Mouse (Mus musculus): ENCODE measurements around the gene Ulk3. TPM values are rescaled to one million over a fixed set of nuclear protein-coding genes. Genes with fewer than 3 reads are reported as not detected.

Gene Ulk3
- polyA plus RNA-seq, 1 experiment from 2014 or later: 17.4 TPM

DNA sequence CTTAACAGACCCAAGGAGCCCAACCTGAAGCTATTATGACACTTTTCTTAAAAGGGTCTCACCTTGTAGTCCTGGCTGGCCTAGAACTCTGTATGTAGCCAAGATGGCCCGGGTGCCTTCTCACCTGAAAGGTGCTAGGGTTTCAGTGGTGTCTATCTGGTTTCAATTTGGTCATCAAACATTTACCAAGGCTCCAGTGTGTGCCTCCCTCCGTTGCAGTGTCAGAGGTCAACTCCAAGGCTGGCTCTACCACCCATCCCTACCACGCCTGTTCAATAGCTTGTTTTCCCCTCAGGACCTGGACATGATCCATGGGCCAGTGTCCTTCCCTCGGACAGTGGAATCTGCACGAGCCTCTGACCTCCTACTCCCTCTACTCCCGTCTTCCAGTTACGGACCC lies 35.0 kb downstream of the Ulk3 start:
- Histone ChIP-seq H3K4me3 (replicated peaks) (no peak overlapping the region), H3K9ac (no peak overlapping the region), H3K4me2 (no peak overlapping the region), H3K4me1 (no peaks in the 10 kb centered on the region; the same call in 1 of the 2 replicates), H3K9me3 (no peaks in the 10 kb centered on the region), H3K27ac (no peak overlapping the region), H3K27me3 (replicated peaks) (no peaks in the 10 kb centered on the region), H3K36me3 (peaks cover 45% of the 10 kb centered on the region)
- no peak for ATAC-seq (ENCODE audit: insufficient read depth, low FRiP score, low read depth)
- 76% methylated on average over 7 of the region's 7 CpGs for WGBS

DNA sequence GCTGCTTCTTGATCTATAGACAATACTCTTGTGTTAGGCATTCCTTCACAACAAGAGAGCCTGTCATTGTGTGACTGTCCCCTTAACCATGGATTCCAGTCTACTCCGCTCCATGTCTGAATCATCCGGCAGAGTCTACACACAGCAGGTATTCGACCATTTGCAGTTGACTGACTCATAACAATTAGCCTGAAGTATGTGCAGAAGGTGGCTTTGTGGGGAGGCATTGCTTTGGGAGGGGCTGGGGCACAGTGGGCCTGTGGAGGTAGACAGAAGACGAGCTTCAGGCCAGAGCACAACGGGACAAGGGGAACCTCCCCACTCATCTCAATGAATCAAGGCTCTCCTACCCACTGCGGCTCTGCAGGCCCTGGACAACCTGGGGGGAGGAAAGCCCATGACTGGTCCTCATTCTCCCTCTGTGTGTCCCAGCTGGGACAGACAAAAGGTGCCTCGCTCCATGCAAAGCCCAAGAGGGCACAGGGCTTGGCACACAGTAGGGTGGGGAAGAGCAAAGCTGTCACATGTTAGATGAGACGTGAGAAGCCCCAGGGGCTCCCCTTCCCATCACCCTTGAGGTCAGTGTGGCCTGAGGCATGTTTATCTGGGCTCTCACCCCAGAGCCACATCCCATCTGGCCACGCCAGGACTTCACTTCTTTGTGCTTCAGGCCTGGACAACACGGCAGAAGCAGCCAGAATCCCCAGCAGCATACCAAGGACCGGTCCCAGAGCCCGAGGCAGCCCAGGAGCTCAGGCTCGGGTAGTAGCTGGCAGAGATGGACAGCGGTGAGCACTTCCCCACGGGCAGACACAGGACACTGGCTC lies 36.6 kb downstream of the Ulk3 start:
- Histone ChIP-seq H3K27me3 (replicated peaks) (no peaks in the 10 kb centered on the region), H3K4me3 (replicated peaks) (no peak overlapping the region), H3K36me3 (peaks cover 57% of the 10 kb centered on the region), H3K4me2 (no peak overlapping the region), H3K4me1 (no peaks in the 10 kb centered on the region; the same call in 1 of the 2 replicates), H3K9ac (no peak overlapping the region), H3K27ac (no peak overlapping the region), H3K9me3 (no peaks in the 10 kb centered on the region)
- WGBS: 87% methylated on average over 15 of the region's 15 CpGs
- ATAC-seq (ENCODE audit: insufficient read depth, low FRiP score, low read depth): no peak

DNA sequence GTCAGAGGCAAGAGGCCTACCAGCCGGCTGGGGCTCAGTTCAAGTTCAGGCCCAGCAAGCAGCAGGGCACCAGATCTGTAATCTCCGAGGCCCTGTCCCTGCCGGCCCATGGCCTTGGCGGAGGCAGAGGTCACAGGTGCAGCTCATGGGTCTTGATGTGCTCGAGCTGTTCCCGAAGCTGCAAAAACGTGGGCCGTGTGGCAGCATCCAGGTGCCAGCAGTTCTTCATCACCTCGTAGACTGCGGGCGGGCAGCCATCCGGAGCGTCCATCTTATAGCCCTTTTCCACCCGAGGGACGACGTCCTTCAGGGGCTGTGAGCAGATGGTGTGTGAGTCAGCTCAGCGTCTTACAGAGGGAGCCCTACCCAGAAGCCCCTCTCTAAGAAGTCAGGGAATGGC lies 37.9 kb downstream of the Ulk3 start:
- Histone ChIP-seq H3K36me3 (peaks cover 66% of the 10 kb centered on the region), H3K27ac (no peak overlapping the region), H3K9ac (no peak overlapping the region), H3K4me3 (replicated peaks) (no peak overlapping the region), H3K9me3 (no peaks in the 10 kb centered on the region), H3K4me2 (no peak overlapping the region), H3K27me3 (replicated peaks) (no peaks in the 10 kb centered on the region), H3K4me1 (peaks cover 4% of the 10 kb centered on the region; the same call in 1 of the 2 replicates)
- no peak for ATAC-seq (ENCODE audit: insufficient read depth, low FRiP score, low read depth)
- WGBS: 92% methylated on average over 17 of the region's 17 CpGs

DNA sequence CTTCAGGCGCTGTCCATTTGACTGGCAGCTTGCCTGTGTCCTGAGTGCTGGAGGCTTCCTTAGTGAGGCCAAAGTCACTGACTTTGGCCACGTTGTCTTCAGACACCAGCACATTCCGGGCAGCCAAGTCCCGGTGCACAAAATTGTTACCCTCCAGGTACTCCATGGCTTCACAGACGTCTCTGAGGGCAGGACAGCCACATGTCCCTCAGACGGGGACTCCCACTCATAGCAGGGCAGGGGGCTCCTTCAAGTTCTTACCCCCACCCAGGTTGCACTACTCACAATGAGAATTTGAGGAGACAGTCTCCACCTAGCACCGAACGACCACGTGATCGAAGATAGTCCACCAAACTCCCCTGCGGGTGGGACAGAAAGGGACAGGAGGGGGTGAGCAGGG lies 38.6 kb downstream of the Ulk3 start:
- Histone ChIP-seq H3K9me3 (no peaks in the 10 kb centered on the region), H3K4me1 (peaks cover 5% of the 10 kb centered on the region; the same call in 1 of the 2 replicates), H3K27ac (no peak overlapping the region), H3K4me2 (no peak overlapping the region), H3K4me3 (replicated peaks) (no peak overlapping the region), H3K27me3 (replicated peaks) (no peaks in the 10 kb centered on the region), H3K36me3 (peaks cover 66% of the 10 kb centered on the region), H3K9ac (no peak overlapping the region)
- 90% methylated on average over 11 of the region's 11 CpGs for WGBS
- no peak for ATAC-seq (ENCODE audit: insufficient read depth, low FRiP score, low read depth)

DNA sequence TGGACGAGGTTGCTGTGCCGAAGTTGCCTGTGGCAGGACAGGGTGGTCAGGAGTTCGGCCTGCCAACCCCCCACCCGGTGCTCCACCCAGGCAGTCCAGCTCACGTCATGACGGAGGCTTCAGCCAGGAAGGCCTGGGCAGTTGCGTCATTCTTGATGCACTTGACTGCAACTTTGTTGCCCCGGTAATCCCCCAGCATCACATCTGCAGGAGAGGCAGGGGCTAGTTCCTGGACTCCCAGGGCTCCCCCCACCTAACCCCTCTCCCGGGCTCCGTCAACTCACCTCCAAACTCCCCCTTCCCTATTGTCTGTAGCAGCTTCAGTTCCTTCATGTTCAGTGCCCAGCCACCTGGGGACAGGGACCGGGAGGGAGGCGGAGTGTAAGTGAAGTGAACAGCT lies 39.5 kb downstream of the Ulk3 start:
- H3K4me3 ChIP-seq (replicated peaks): no peak overlapping the region
- H3K4me2 ChIP-seq: no peak overlapping the region
- H3K36me3 ChIP-seq: peaks cover 68% of the 10 kb centered on the region
- WGBS: 89% methylated on average over 12 of the region's 12 CpGs
- H3K27ac ChIP-seq: no peak overlapping the region
- H3K9me3 ChIP-seq: no peaks in the 10 kb centered on the region
- no peak for ATAC-seq (ENCODE audit: insufficient read depth, low FRiP score, low read depth)
- H3K4me1 ChIP-seq: peaks cover 10% of the 10 kb centered on the region; the same call in 1 of the 2 replicates
- H3K9ac ChIP-seq: no peak overlapping the region
- no peaks in the 10 kb centered on the region for H3K27me3 ChIP-seq (replicated peaks)

DNA sequence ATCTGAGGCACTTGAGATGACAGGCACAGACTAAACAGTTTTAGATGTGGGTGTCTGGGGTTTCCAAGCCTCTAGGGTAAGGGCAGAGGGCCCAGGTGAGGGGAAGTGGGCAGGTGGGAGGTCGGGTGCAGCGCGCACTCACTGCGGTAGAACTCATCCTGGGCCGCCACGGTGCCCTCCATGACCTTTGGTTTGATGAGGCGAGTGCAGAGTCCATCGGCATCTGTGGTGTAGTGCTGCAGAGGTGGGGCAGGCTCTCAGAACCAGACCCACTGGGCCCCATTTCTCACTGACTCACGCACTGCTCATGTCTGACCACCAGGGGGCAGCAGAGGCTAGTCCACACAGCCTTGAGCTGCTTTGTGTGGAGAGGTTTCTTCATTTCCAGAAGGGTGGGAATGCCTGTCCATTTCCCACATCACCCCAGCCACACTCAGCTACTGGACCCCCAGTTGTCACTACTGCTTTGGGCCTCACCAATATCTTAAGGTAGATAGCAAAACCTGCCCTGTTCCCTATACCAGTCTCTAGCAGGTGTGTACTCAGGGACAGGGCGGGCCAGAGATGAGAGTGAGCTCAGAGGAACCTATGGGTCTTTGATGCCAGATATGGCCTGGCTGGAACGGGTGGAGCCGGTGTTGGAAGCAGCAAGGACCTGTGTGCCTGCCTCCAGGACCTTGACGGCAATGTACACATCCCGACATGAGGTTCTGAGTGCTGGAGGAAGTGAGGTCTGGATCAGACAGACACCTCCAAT lies 40.0 kb downstream of the Ulk3 start:
- ATAC-seq (ENCODE audit: insufficient read depth, low FRiP score, low read depth): peak; percentile 47
- 59% methylated on average over 14 of the region's 14 CpGs for WGBS
- Histone ChIP-seq H3K9me3 (no peaks in the 10 kb centered on the region), H3K36me3 (peaks cover 68% of the 10 kb centered on the region), H3K4me1 (peaks cover 13% of the 10 kb centered on the region; the same call in 1 of the 2 replicates), H3K4me3 (replicated peaks) (no peak overlapping the region), H3K9ac (no peak overlapping the region), H3K27ac (no peak overlapping the region), H3K4me2 (no peak overlapping the region), H3K27me3 (replicated peaks) (no peaks in the 10 kb centered on the region)

DNA sequence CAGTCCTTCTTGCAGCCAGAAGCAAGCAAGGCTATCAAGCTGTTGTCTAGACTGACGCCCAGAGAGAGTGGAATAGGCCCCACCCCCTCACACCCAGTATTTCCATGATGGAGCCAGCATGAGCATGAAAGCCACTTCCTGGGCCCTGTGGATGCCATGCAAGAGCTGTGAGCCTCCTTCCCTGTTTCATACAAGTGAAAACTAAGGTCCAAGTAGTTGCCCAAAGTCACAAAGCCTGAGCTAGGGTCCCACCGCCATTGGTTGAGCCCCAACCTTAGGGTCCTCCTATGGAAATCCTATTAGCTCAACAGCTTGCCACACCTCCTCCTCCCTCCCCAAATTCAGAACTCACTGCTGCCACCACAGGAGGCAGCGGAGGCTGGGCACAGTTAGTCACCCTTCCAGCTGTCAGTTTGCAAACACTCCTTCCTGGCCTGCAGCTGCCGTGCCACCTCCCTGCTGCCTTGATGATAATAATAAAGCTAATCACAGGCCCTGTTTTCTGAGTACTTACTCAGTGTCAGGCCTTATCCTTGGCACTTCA lies 44.3 kb downstream of the Ulk3 start:
- ATAC-seq (ENCODE audit: insufficient read depth, low FRiP score, low read depth): no peak
- WGBS: 34% methylated on average over 4 of the region's 4 CpGs
- Histone ChIP-seq H3K4me2 (no peak overlapping the region), H3K4me3 (replicated peaks) (no peak overlapping the region), H3K4me1 (peaks cover 30% of the 10 kb centered on the region), H3K36me3 (peaks cover 27% of the 10 kb centered on the region), H3K27ac (peak overlapping the region; percentile 18; the same call in 1 of the 2 replicates), H3K27me3 (replicated peaks) (no peaks in the 10 kb centered on the region), H3K9me3 (no peaks in the 10 kb centered on the region), H3K9ac (no peak overlapping the region)

DNA sequence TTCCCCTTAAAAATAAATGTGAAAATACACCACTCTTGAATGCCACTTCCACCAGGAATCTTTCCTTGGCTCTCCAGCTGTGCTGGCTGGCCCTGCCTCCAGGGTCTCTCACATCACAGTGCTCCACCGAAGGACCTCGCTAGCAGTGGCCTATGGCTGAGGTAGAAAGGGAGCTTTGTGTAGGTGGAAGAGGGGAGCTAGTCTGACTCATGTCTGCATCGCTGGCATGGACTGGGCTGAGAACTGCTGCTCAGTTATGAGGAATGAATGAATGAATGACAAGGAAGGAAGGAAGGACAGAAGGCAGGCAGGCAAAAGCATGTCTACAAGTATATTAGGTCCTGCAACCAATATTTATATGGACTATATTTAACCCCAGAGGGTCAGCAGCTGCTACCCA lies 48.0 kb downstream of the Ulk3 start:
- Histone ChIP-seq H3K27me3 (replicated peaks) (no peaks in the 10 kb centered on the region), H3K36me3 (0 out of 2 replicates have a peak, but pooled peaks cover 10% of the 10 kb centered on the region), H3K4me3 (replicated peaks) (no peak overlapping the region), H3K9ac (no peak overlapping the region), H3K9me3 (no peaks in the 10 kb centered on the region), H3K4me1 (peaks cover 63% of the 10 kb centered on the region), H3K27ac (peak overlapping the region; percentile 92), H3K4me2 (peak overlapping the region; percentile 63)
- no peak for ATAC-seq (ENCODE audit: insufficient read depth, low FRiP score, low read depth)
- 54% methylated on average over 3 of the region's 3 CpGs for WGBS

DNA sequence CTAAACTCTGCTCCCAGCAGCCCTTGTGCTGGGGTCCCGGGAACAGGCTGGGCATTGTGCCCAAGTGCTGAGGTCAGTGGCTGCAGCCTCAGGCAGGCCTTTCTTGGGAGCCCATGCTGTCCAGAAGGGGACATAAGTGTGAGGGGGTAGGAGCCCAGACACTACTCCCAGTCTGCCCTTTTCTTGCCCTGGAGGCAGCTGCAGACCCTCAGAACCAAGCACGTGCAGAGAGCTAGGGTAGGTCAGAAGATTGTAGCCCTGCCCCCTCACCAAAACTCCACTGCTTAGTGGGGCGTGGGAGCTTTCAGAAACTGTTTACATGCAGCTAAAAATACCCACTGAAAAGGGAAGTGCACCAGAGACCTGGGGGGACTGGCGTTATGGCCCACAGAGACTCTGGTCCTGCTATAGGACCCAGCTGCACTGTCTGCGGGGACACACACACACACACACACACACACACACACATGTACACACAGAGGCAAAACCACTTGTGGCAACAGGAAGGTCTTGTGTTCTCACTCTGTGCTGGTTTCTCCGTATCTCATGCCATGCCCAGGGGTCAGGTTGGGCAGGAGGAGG lies 48.6 kb downstream of the Ulk3 start:
- peak overlapping the region; percentile 92 for H3K27ac ChIP-seq
- H3K4me3 ChIP-seq (replicated peaks): no peak overlapping the region; the same call in 1 of the 2 replicates
- H3K9ac ChIP-seq: no peak overlapping the region
- H3K4me2 ChIP-seq: peak overlapping the region; percentile 63
- H3K36me3 ChIP-seq: 0 out of 2 replicates have a peak, but pooled peaks cover 10% of the 10 kb centered on the region
- H3K27me3 ChIP-seq (replicated peaks): no peaks in the 10 kb centered on the region
- peaks cover 67% of the 10 kb centered on the region for H3K4me1 ChIP-seq
- WGBS: 8% methylated on average over 6 of the region's 6 CpGs
- peak; percentile 32; the same call in 1 of the 2 replicates for ATAC-seq (ENCODE audit: insufficient read depth, low FRiP score, low read depth)
- no peaks in the 10 kb centered on the region for H3K9me3 ChIP-seq

DNA sequence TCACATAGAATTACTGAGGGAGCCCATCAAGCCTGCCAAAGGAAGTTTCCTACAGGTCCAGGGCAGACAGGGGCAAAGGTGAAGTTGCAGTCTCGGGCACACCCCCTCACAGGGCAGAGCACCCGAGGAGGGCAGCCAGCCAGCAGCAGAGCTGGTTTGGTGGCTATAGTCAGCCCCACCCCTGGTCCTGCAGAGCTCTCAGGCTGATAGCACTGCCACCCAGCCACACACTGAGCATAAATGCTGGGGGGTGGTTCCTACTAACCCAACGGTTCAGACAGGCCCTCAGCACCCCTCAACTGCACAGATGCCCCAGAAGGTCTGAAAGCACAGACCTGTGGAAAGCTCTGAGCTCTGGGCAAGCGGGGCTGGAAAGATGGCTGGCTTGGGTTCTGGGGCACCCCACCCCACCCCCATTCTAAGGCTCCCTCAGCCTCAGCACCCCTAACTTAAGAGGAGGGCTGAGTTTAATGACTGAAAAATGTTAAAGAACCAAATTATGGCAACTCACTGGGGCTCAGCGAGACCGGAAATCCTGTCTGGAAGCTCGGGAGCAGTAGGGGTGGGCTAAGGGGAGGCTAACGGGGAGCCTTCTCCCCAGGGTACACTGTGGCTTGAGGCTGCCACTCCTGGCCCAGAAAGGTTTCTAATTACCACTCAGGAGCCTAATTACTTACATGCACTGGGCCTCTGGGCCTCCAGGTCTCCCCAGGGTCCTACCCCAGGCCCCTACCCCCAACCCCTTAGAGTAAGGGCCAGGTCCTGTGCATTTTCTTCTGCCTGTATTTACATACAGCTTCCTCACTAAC lies 49.6 kb downstream of the Ulk3 start:
- Histone ChIP-seq H3K27ac (peak overlapping the region; percentile 92), H3K4me3 (replicated peaks) (no peak overlapping the region; the same call in 1 of the 2 replicates), H3K4me2 (peak overlapping the region; percentile 63), H3K36me3 (0 out of 2 replicates have a peak, but pooled peaks cover 7% of the 10 kb centered on the region), H3K9me3 (no peaks in the 10 kb centered on the region), H3K9ac (no peak overlapping the region), H3K27me3 (replicated peaks) (no peaks in the 10 kb centered on the region), H3K4me1 (peaks cover 72% of the 10 kb centered on the region)
- 31% methylated on average over 8 of the region's 8 CpGs for WGBS
- ATAC-seq (ENCODE audit: insufficient read depth, low FRiP score, low read depth): peak; percentile 84
